Mouse (Mus musculus) intestine, embryonic 16.5 days (tissue): ENCODE measurements around the gene Zbtb38. TPM values are rescaled to one million over a fixed set of nuclear protein-coding genes. Genes with fewer than 3 reads are reported as not detected.
A peak's percentile ranks its signal among the peaks of the same experiment; 100 is the strongest.

Source experiments
- ATAC-seq: fragments of 200-750 bp; cut with Nextera tagmentation; 2 replicates; pipeline ENCODE4 v1.8.0; 2017; ENCODE audit warnings: moderate TSS enrichment, moderate library complexity
- H3K27ac ChIP-seq: fragments of 300-500 bp; sonication (generic); 2 replicates; pipeline ENCODE4 v1.5.1; 2014; ENCODE audit warnings: mild to moderate bottlenecking, low read length
- H3K27me3 ChIP-seq: fragments of 300-500 bp; sonication (generic); replicated peaks from 2 replicates; pipeline ENCODE4 v1.6.1; 2014; ENCODE audit warnings: low read length, control low read depth, mixed read lengths; ENCODE audit not compliant: control insufficient read depth, insufficient read depth
- H3K36me3 ChIP-seq: fragments of 300-500 bp; sonication (generic); 2 replicates; pipeline ENCODE4 v1.6.1; 2014; ENCODE audit warnings: low read length, control low read depth; ENCODE audit not compliant: control insufficient read depth, insufficient read depth
- H3K4me1 ChIP-seq: fragments of 300-500 bp; sonication (generic); 2 replicates; pipeline ENCODE4 v1.6.1; 2014; ENCODE audit warnings: low read length, control low read depth, mixed read lengths; ENCODE audit not compliant: control insufficient read depth, insufficient read depth
- H3K4me2 ChIP-seq: fragments of 300-500 bp; sonication (generic); 2 replicates; pipeline ENCODE4 v1.6.1; 2014; ENCODE audit warnings: low read depth, low read length, control low read depth
- H3K4me3 ChIP-seq: fragments of 300-500 bp; sonication (generic); 2 replicates; pipeline ENCODE4 v1.5.1; 2014; ENCODE audit warnings: mild to moderate bottlenecking, low read length
- H3K9ac ChIP-seq: fragments of 300-500 bp; sonication (generic); 2 replicates; pipeline ENCODE4 v1.6.1; 2014; ENCODE audit warnings: low read depth, low read length
- H3K9me3 ChIP-seq: fragments of 300-500 bp; sonication (generic); 2 replicates; pipeline ENCODE4 v1.6.1; 2016; ENCODE audit warnings: low read length, control low read depth; ENCODE audit not compliant: control insufficient read depth
- WGBS: fragments of 180-500 bp; shearing (Covaris S2); extraction: QIAGEN DNeasy Blood & Tissue Kit; methylation state at CpG from one replicate; pipeline ENCODE4 v1.1.7; 2014; 5-methylcytosine and 5-hydroxymethylcytosine counted together
- polyA plus RNA-seq: library from polyadenylated mRNA; unstranded; fragments of >200 nt; fragmentation: Nextera tagmentation; extraction: Ambion mirVana; gene quantifications from 2 replicates; pipeline ENCODE4 v1.2.1, GENCODE M21; 2015

Zbtb38 gene
- polyA plus RNA-seq, result 20.3 and 20.6 TPM in 2 replicates

GRCm38 (mm10) chr9:96752603-96753114 is at the start of gene Zbtb38:
TSS of gene Zbtb38 (minus strand) at chr9:96752831.
- Histone ChIP-seq H3K9ac (0 out of 2 replicates have a peak within 1 kb of the TSS, but pooled peaks have one; percentile 11), H3K4me1 (peaks cover 8% of the 10 kb centered on the region), H3K27me3 (no peaks in the 10 kb centered on the region), H3K27ac (peak within 1 kb of the TSS; percentile 21; the same call in 1 of the 2 replicates), H3K4me3 (no peak within 1 kb of the TSS), H3K36me3 (no peaks in the 10 kb centered on the region), H3K9me3 (no peaks in the 10 kb centered on the region), H3K4me2 (no peak within 1 kb of the TSS)
- 46% methylated on average over 15 of the region's 15 CpGs for WGBS
- peak; percentile 92 for ATAC-seq

- Histone ChIP-seq H3K27ac (no peak overlapping the region), H3K9me3 (no peaks in the 10 kb centered on the region), H3K27me3 (no peaks in the 10 kb centered on the region), H3K36me3 (no peaks in the 10 kb centered on the region), H3K4me3 (no peak overlapping the region), H3K9ac (no peak overlapping the region), H3K4me1 (peaks cover 4% of the 10 kb centered on the region; the same call in 1 of the 2 replicates), H3K4me2 (no peak overlapping the region)
- WGBS, result 21% methylated on average over 5 of the region's 5 CpGs
- ATAC-seq, result no peak
These were observed 47.6 kb upstream of the Zbtb38 start for GRCm38 (mm10) chr9:96800131-96800825.

DNA sequence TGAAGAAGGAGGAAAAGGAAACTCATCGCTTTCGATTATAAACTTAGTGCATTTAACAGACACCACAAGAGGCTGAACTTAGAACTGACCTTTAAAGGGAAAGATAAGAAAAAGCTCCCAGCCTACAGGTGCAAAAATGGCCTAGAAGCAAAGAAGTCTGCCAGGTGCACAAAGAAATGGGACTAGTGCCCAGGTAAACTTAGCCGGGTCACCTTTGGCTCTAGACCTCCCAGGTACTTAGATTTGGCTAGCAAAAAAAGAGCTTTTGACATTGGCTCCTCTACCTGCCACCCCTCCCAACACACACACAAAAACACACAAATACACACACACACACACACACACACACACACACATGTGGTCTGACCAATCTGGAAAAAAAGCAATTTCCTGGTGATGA is 44.7 kb upstream of the Zbtb38 start:
- no peak for ATAC-seq
- Histone ChIP-seq H3K4me2 (no peak overlapping the region), H3K4me3 (no peak overlapping the region)

DNA sequence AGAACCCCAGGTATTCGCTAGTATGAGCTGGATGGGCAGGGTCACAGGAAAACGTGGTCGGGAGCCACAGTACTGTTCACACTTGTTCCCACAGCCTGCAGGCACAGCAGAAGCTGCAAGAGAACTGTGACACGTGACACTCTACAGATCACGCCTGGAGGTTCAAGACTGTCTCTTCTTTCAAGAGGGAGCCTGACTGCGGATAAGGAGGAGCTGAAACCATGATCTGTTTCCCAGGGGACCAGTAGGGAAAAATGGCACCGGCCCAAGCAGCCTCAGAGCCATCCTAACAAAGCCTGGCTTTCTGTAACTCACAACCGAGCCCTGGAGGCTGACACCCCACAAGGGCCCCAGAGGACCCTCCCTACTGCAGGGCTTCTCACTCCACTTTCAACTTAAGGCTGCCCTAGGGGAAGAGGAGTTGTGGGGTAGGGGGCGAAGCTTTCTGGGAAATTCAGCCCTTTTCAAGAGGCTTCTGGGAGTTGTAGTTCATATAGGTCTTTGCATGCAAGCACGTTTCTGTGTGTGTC is 42.8 kb upstream of the Zbtb38 start:
- Histone ChIP-seq H3K4me1 (peaks cover 6% of the 10 kb centered on the region; the same call in 1 of the 2 replicates), H3K36me3 (no peaks in the 10 kb centered on the region), H3K4me3 (peak overlapping the region; percentile 47), H3K4me2 (peak overlapping the region; percentile 78), H3K9ac (peak overlapping the region; percentile 69), H3K9me3 (no peaks in the 10 kb centered on the region), H3K27ac (peak overlapping the region; percentile 65), H3K27me3 (no peaks in the 10 kb centered on the region)
- ATAC-seq, result peak; percentile 71
- 12% methylated on average over 10 of the region's 10 CpGs for WGBS

More for the DNA sequence above, 44.7 kb upstream of the Zbtb38 start:
- H3K9me3 ChIP-seq, result no peaks in the 10 kb centered on the region
- WGBS, result 81% methylated on average over 3 of the region's 3 CpGs
- no peak overlapping the region for H3K27ac ChIP-seq
- H3K9ac ChIP-seq, result no peak overlapping the region
- no peaks in the 10 kb centered on the region for H3K36me3 ChIP-seq
- H3K4me1 ChIP-seq, result peaks cover 6% of the 10 kb centered on the region; the same call in 1 of the 2 replicates
- no peaks in the 10 kb centered on the region for H3K27me3 ChIP-seq

- Histone ChIP-seq H3K9me3 (no peaks in the 10 kb centered on the region), H3K4me3 (no peak overlapping the region), H3K4me1 (peaks cover 6% of the 10 kb centered on the region; the same call in 1 of the 2 replicates), H3K36me3 (no peaks in the 10 kb centered on the region), H3K27ac (no peak overlapping the region), H3K9ac (no peak overlapping the region), H3K27me3 (no peaks in the 10 kb centered on the region), H3K4me2 (no peak overlapping the region)
- ATAC-seq, result no peak
- 73% methylated on average over 2 of the region's 2 CpGs for WGBS
These were observed 42.0 kb upstream of the Zbtb38 start for GRCm38 (mm10) chr9:96794601-96795000.

- H3K9me3 ChIP-seq, result no peaks in the 10 kb centered on the region
- ATAC-seq, result no peak
- WGBS, result 51% methylated on average over 2 of the region's 2 CpGs
- no peak overlapping the region for H3K4me3 ChIP-seq
- no peak overlapping the region for H3K27ac ChIP-seq
- H3K36me3 ChIP-seq, result no peaks in the 10 kb centered on the region
- no peaks in the 10 kb centered on the region for H3K27me3 ChIP-seq
- H3K4me2 ChIP-seq, result no peak overlapping the region
- no peak overlapping the region for H3K9ac ChIP-seq
- peaks cover 6% of the 10 kb centered on the region; the same call in 1 of the 2 replicates for H3K4me1 ChIP-seq
These were observed 39.9 kb upstream of the Zbtb38 start for GRCm38 (mm10) chr9:96792543-96792942.

GRCm38 (mm10) chr9:96790389-96791007 is 37.9 kb upstream of the Zbtb38 start:
- no peak for ATAC-seq
- Histone ChIP-seq H3K27me3 (no peaks in the 10 kb centered on the region), H3K9me3 (no peaks in the 10 kb centered on the region), H3K4me2 (no peak overlapping the region), H3K27ac (no peak overlapping the region), H3K9ac (no peak overlapping the region), H3K36me3 (no peaks in the 10 kb centered on the region), H3K4me3 (no peak overlapping the region), H3K4me1 (peaks cover 9% of the 10 kb centered on the region; the same call in 1 of the 2 replicates)
- WGBS, result 51% methylated on average over 4 of the region's 4 CpGs

- H3K36me3 ChIP-seq, result no peaks in the 10 kb centered on the region
- H3K27ac ChIP-seq, result no peak overlapping the region
- H3K4me3 ChIP-seq, result no peak overlapping the region
- H3K4me1 ChIP-seq, result peaks cover 8% of the 10 kb centered on the region; the same call in 1 of the 2 replicates
- no peak overlapping the region for H3K4me2 ChIP-seq
- H3K9me3 ChIP-seq, result no peaks in the 10 kb centered on the region
- no peak overlapping the region for H3K9ac ChIP-seq
- no peaks in the 10 kb centered on the region for H3K27me3 ChIP-seq
- ATAC-seq, result no peak
- 75% methylated on average over 3 of the region's 3 CpGs for WGBS
These were observed 37.3 kb upstream of the Zbtb38 start for GRCm38 (mm10) chr9:96789906-96790305.

DNA sequence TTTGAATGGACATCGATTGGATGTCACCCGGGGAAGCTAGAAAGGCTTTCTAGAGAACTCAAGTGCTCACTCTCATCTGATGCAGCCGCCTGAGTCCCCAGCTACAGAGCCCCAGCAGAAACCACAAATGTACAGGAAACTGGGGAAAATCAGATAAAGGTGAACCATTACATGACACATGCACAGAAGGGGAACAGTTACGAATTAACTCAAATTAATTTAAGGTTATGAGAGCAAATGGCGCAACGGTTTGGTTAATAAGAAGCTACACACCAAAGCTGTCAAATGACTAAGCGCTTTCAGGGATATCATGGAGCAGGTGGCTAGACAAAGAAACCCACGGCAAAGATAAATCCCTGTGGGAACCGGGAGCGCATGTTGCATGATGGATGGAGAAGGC is 35.2 kb upstream of the Zbtb38 start:
- WGBS, result 73% methylated on average over 10 of the region's 10 CpGs
- no peak overlapping the region for H3K9ac ChIP-seq
- peak; percentile 26; the same call in 1 of the 2 replicates for ATAC-seq
- peak overlapping the region; percentile 21; the same call in 1 of the 2 replicates for H3K4me3 ChIP-seq
- H3K4me2 ChIP-seq, result no peak overlapping the region; the same call in 1 of the 2 replicates
- no peaks in the 10 kb centered on the region for H3K36me3 ChIP-seq
- no peaks in the 10 kb centered on the region for H3K9me3 ChIP-seq
- no peak overlapping the region for H3K27ac ChIP-seq
- H3K4me1 ChIP-seq, result peaks cover 17% of the 10 kb centered on the region; the same call in 1 of the 2 replicates
- H3K27me3 ChIP-seq, result no peaks in the 10 kb centered on the region
